Mouse (Mus musculus) CD8-positive naive resting alpha-beta T cell, adult 2 months (primary cell): ENCODE measurements around the gene Caln1.

Experiments
- DNase-seq, 2 experiments: peaks; one replicate each; pipeline ENCODE4 v3.0.0; 2022; ENCODE audit warnings: low read depth in 2 of 2, low spot score in 2 of 2

The Caln1 gene

GRCm38 (mm10) chr5:130685911-130686658 lies 316.8 kb downstream of the Caln1 start:
- no peak for DNase-seq

- DNase-seq, result no peak
Observed at GRCm38 (mm10) chr5:130688385-130689138, 319.3 kb downstream of the Caln1 start.

- no peak for DNase-seq
Observed at GRCm38 (mm10) chr5:130691349-130691748, 322.1 kb downstream of the Caln1 start.

- DNase-seq, result no peak
Observed at GRCm38 (mm10) chr5:130699476-130699875, 330.2 kb downstream of the Caln1 start.

- no peak for DNase-seq
Observed at GRCm38 (mm10) chr5:130701777-130702176, 332.5 kb downstream of the Caln1 start.

- no peak for DNase-seq
Observed at GRCm38 (mm10) chr5:130702361-130702760, 333.1 kb downstream of the Caln1 start.

- DNase-seq, result no peak
Observed at GRCm38 (mm10) chr5:130704866-130705265, 335.6 kb downstream of the Caln1 start.

GRCm38 (mm10) chr5:130706202-130706855 lies 337.1 kb downstream of the Caln1 start:
- DNase-seq, result no peak

GRCm38 (mm10) chr5:130707755-130708154 lies 338.5 kb downstream of the Caln1 start:
- no peak for DNase-seq

- DNase-seq, result no peak
Observed at GRCm38 (mm10) chr5:130708616-130709015, 339.4 kb downstream of the Caln1 start.

- DNase-seq, result no peak
Observed at GRCm38 (mm10) chr5:130711643-130712042, 342.4 kb downstream of the Caln1 start.

GRCm38 (mm10) chr5:130712281-130712680 lies 343.0 kb downstream of the Caln1 start:
- no peak for DNase-seq

- no peak for DNase-seq
Observed at GRCm38 (mm10) chr5:130715181-130715580, 345.9 kb downstream of the Caln1 start.

GRCm38 (mm10) chr5:130718385-130718784 lies 349.1 kb downstream of the Caln1 start:
- DNase-seq, result no peak

- no peak for DNase-seq
Observed at GRCm38 (mm10) chr5:130742171-130742570, 372.9 kb downstream of the Caln1 start.

GRCm38 (mm10) chr5:130757517-130757916 lies 388.3 kb downstream of the Caln1 start:
- DNase-seq, result no peak

GRCm38 (mm10) chr5:130765784-130766183 lies 396.5 kb downstream of the Caln1 start:
- no peak for DNase-seq

- DNase-seq, result no peak
Observed at GRCm38 (mm10) chr5:130771061-130771741, 401.9 kb downstream of the Caln1 start.

GRCm38 (mm10) chr5:130772491-130772890 lies 403.2 kb downstream of the Caln1 start:
- DNase-seq, result no peak

- no peak for DNase-seq
Observed at GRCm38 (mm10) chr5:130774946-130775345, 405.7 kb downstream of the Caln1 start.

GRCm38 (mm10) chr5:130792755-130793452 lies 423.6 kb downstream of the Caln1 start:
- no peak for DNase-seq
